Mouse (Mus musculus) brown adipose tissue, adult 24 weeks (tissue): ENCODE results near the gene Mettl9. TPM values are rescaled to one million over a fixed set of nuclear protein-coding genes. Genes with fewer than 3 reads are reported as not detected.

Source experiments
- H3K27ac ChIP-seq: fragments of 200-500 bp; replicated peaks from 2 replicates; pipeline ENCODE4 v1.5.1; 2012; ENCODE audit warnings: low read depth, mild to moderate bottlenecking, low read length
- H3K4me1 ChIP-seq: fragments of 200-500 bp; 2 replicates; pipeline ENCODE4 v1.6.1; 2012; ENCODE audit warnings: low read length, mixed read lengths; ENCODE audit not compliant: control insufficient read depth, insufficient read depth, insufficient read length
- H3K4me3 ChIP-seq: fragments of 200-500 bp; 2 replicates; pipeline ENCODE4 v1.5.1; 2012; ENCODE audit warnings: low read depth, mild to moderate bottlenecking, low read length, moderate library complexity; ENCODE audit not compliant: insufficient read depth
- polyA plus RNA-seq: library from polyadenylated mRNA; stranded (reverse); fragments of >200 nt; gene quantifications from 2 replicates; pipeline ENCODE4 v1.2.4, GENCODE M21; 2012; ENCODE audit not compliant: missing spikeins, insufficient read depth, insufficient read length

Gene Mettl9
- polyA plus RNA-seq, 1 experiment, result 82.4 TPM

- H3K27ac ChIP-seq, result peak within 1 kb of the TSS; percentile 74
- H3K4me1 ChIP-seq, result peaks cover 12% of the 10 kb centered on the region
- peak within 1 kb of the TSS; percentile 39 for H3K4me3 ChIP-seq
These were observed 40.0 kb downstream of the Mettl9 start, which contains the start of gene Igsf6 for GRCm38 (mm10) chr7:121074281-121074680. Gene Igsf6, minus strand, starts transcription at chr7:121074572.

GRCm38 (mm10) chr7:121074801-121075400 is 40.7 kb downstream of the Mettl9 start:
- no peak overlapping the region for H3K4me3 ChIP-seq
- H3K4me1 ChIP-seq, result peaks cover 12% of the 10 kb centered on the region
- peak overlapping the region; percentile 74 for H3K27ac ChIP-seq

- peaks cover 12% of the 10 kb centered on the region for H3K4me1 ChIP-seq
- H3K4me3 ChIP-seq, result no peak overlapping the region
- peak overlapping the region; percentile 74 for H3K27ac ChIP-seq
These were observed 41.2 kb downstream of the Mettl9 start for GRCm38 (mm10) chr7:121075416-121075815.

GRCm38 (mm10) chr7:121077311-121077710 is 43.1 kb downstream of the Mettl9 start:
- no peak overlapping the region for H3K4me3 ChIP-seq
- H3K4me1 ChIP-seq, result peaks cover 12% of the 10 kb centered on the region
- no peak overlapping the region for H3K27ac ChIP-seq

- Histone ChIP-seq H3K4me3 (no peak overlapping the region), H3K4me1 (peaks cover 12% of the 10 kb centered on the region), H3K27ac (no peak overlapping the region)
These were observed 43.6 kb downstream of the Mettl9 start for GRCm38 (mm10) chr7:121077829-121078228.

GRCm38 (mm10) chr7:121081350-121081749 is 47.1 kb downstream of the Mettl9 start, which contains the start of gene Otoa:
Gene Otoa, plus strand, starts transcription at chr7:121081650.
- no peak within 1 kb of the TSS for H3K4me3 ChIP-seq
- H3K27ac ChIP-seq, result no peak within 1 kb of the TSS
- no peaks in the 10 kb centered on the region for H3K4me1 ChIP-seq

- Histone ChIP-seq H3K4me1 (no peaks in the 10 kb centered on the region), H3K27ac (no peak overlapping the region), H3K4me3 (no peak overlapping the region)
These were observed 47.6 kb downstream of the Mettl9 start for GRCm38 (mm10) chr7:121081816-121082215.

- H3K27ac ChIP-seq, result no peak overlapping the region
- H3K4me3 ChIP-seq, result no peak overlapping the region
- H3K4me1 ChIP-seq, result no peaks in the 10 kb centered on the region
These were observed 48.8 kb downstream of the Mettl9 start for GRCm38 (mm10) chr7:121082949-121083513.

- H3K4me3 ChIP-seq, result no peak overlapping the region
- H3K4me1 ChIP-seq, result no peaks in the 10 kb centered on the region
- no peak overlapping the region for H3K27ac ChIP-seq
These were observed 50.7 kb downstream of the Mettl9 start for GRCm38 (mm10) chr7:121084840-121085453.

- H3K4me1 ChIP-seq, result no peaks in the 10 kb centered on the region
- no peak overlapping the region for H3K4me3 ChIP-seq
- no peak overlapping the region for H3K27ac ChIP-seq
These were observed 51.3 kb downstream of the Mettl9 start for GRCm38 (mm10) chr7:121085500-121085899.

GRCm38 (mm10) chr7:121088745-121089144 is 54.5 kb downstream of the Mettl9 start:
- H3K27ac ChIP-seq, result no peak overlapping the region
- no peak overlapping the region for H3K4me3 ChIP-seq
- no peaks in the 10 kb centered on the region for H3K4me1 ChIP-seq

- Histone ChIP-seq H3K4me3 (no peak overlapping the region), H3K27ac (no peak overlapping the region)
These were observed 56.5 kb downstream of the Mettl9 start for GRCm38 (mm10) chr7:121090748-121091147.

GRCm38 (mm10) chr7:121093026-121093425 is 58.8 kb downstream of the Mettl9 start:
- Histone ChIP-seq H3K4me3 (no peak overlapping the region), H3K27ac (no peak overlapping the region), H3K4me1 (no peaks in the 10 kb centered on the region)

More at GRCm38 (mm10) chr7:121090748-121091147, 56.5 kb downstream of the Mettl9 start:
- H3K4me1 ChIP-seq, result no peaks in the 10 kb centered on the region

GRCm38 (mm10) chr7:121098614-121099389 is 64.6 kb downstream of the Mettl9 start:
- Histone ChIP-seq H3K27ac (no peak overlapping the region), H3K4me3 (no peak overlapping the region), H3K4me1 (no peaks in the 10 kb centered on the region)

- Histone ChIP-seq H3K27ac (no peak overlapping the region), H3K4me3 (no peak overlapping the region), H3K4me1 (0 out of 2 replicates have a peak, but pooled peaks cover 6% of the 10 kb centered on the region)
These were observed 73.6 kb downstream of the Mettl9 start for GRCm38 (mm10) chr7:121107851-121108250.
